Mouse (Mus musculus) limb, embryonic 14.5 days (tissue): ENCODE measurements around the gene Rabgef1. TPM values are rescaled to one million over a fixed set of nuclear protein-coding genes. Genes with fewer than 3 reads are reported as not detected.
"Not testable (repeated sequence)": the region's sequence is repeated elsewhere in the genome, so short reads cannot be mapped to it uniquely, and the experiment has no call there.

Experiments
- ATAC-seq: fragments of 200-750 bp; cut with Nextera tagmentation; 2 replicates; pipeline ENCODE4 v1.8.0; 2017; ENCODE audit warnings: low read depth, moderate number of reproducible peaks, moderate TSS enrichment; ENCODE audit not compliant: low FRiP score
- DNase-seq: peaks from one replicate; pipeline ENCODE4 v3.0.0-alpha.2; 2015; ENCODE audit warnings: low spot score
- H3K27ac ChIP-seq: fragments of 300-500 bp; sonication (generic); replicated peaks from 2 replicates; pipeline ENCODE4 v1.5.1; 2014; ENCODE audit warnings: low read depth, mild to moderate bottlenecking, low read length, moderate library complexity, mixed read lengths
- H3K27me3 ChIP-seq: fragments of 300-500 bp; sonication (generic); 2 replicates; pipeline ENCODE4 v1.6.1; 2014; ENCODE audit warnings: low read length, mixed read lengths; ENCODE audit not compliant: control insufficient read depth, insufficient read depth
- H3K36me3 ChIP-seq: fragments of 300-500 bp; sonication (generic); 2 replicates; pipeline ENCODE4 v1.6.1; 2014; ENCODE audit warnings: mild to moderate bottlenecking, low read length, moderate library complexity, mixed read lengths; ENCODE audit not compliant: control insufficient read depth, insufficient read depth
- H3K4me1 ChIP-seq: fragments of 300-500 bp; sonication (generic); 2 replicates; pipeline ENCODE4 v1.6.1; 2014; ENCODE audit warnings: antibody characterized with exemption, low read length, mixed read lengths; ENCODE audit not compliant: control insufficient read depth, insufficient read depth
- H3K4me2 ChIP-seq: fragments of 300-500 bp; sonication (generic); replicated peaks from 2 replicates; pipeline ENCODE4 v1.6.1; 2014; ENCODE audit warnings: low read depth, mild to moderate bottlenecking, low read length, moderate library complexity; ENCODE audit not compliant: severe bottlenecking
- H3K4me3 ChIP-seq: fragments of 300-500 bp; sonication (generic); replicated peaks from 2 replicates; pipeline ENCODE4 v1.5.1; 2014; ENCODE audit warnings: low read length
- H3K9ac ChIP-seq: fragments of 300-500 bp; sonication (generic); 2 replicates; pipeline ENCODE4 v1.6.1; 2014; ENCODE audit warnings: mild to moderate bottlenecking, low read depth, low read length, moderate library complexity; ENCODE audit not compliant: severe bottlenecking
- H3K9me3 ChIP-seq: fragments of 300-500 bp; sonication (generic); 2 replicates; pipeline ENCODE4 v1.6.1; 2016; ENCODE audit warnings: low read length; ENCODE audit not compliant: control insufficient read depth
- POLR2A ChIP-seq: fragments of 200-500 bp; IDR thresholded peaks from 2 replicates; pipeline ENCODE4 v1.8.0; 2012; ENCODE audit warnings: inconsistent platforms, mild to moderate bottlenecking, moderate library complexity, borderline replicate concordance; ENCODE audit not compliant: insufficient read depth, insufficient read length; ENCODE audit errors: extremely low read depth
- WGBS: fragments of 180-500 bp; shearing (Covaris S2); extraction: QIAGEN DNeasy Blood & Tissue Kit; methylation state at CpG from one replicate; pipeline ENCODE4 v1.1.7; 2014; 5-methylcytosine and 5-hydroxymethylcytosine counted together
- polyA plus RNA-seq, 2 experiments: library from polyadenylated mRNA; depleted of rRNA in 1 of 2; stranded (reverse) in 1 of 2; unstranded in 1 of 2; fragments of >200 nt; fragmentation: Nextera tagmentation in 1 of 2; extraction: Ambion mirVana in 1 of 2; gene quantifications; 2 replicates each; pipeline versions ENCODE4 v1.2.1 to v1.2.3; 2012 to 2014

Gene Rabgef1
- polyA plus RNA-seq, 2 experiments: 19.4 to 20.2 TPM

- no peak for TF ChIP-seq POLR2A
- no peak overlapping the region for H3K27ac ChIP-seq
- no peaks in the 10 kb centered on the region for H3K27me3 ChIP-seq
- 95% methylated on average over 2 of the region's 2 CpGs for WGBS
- DNase-seq (no peak), ATAC-seq (no peak)
- no peak overlapping the region for H3K4me2 ChIP-seq
- no peaks in the 10 kb centered on the region for H3K9me3 ChIP-seq
- no peak overlapping the region for H3K9ac ChIP-seq
- no peaks in the 10 kb centered on the region for H3K4me1 ChIP-seq
- no peak overlapping the region for H3K4me3 ChIP-seq
- peaks cover 94% of the 10 kb centered on the region for H3K36me3 ChIP-seq
Observed at GRCm38 (mm10) chr5:130239856-130240255, 68.3 kb downstream of the Rabgef1 start.

DNA sequence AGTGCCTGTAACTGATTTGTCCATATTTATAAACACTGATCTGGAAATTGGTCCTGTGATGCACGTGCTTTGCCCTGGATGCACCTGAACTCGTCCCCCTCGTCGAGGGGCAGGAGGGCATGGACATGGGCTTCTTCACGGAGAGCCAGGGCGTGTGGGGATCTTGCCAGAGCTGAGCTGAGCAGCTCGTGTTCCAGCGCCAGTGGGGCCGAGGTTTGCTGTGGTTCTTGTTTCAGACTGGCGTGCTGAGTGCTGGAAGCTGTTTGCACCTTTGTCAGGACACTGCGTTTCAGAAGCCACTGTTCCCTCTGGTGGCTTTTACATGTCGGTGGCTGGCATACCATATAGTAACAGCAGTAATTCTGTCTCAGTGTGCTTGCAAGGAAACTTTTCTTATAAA, 69.8 kb downstream of the Rabgef1 start:
- no peak for TF ChIP-seq POLR2A
- H3K9me3 ChIP-seq: no peaks in the 10 kb centered on the region
- no peak overlapping the region for H3K27ac ChIP-seq
- DNase-seq: no peak
- ATAC-seq: no peak
- H3K4me3 ChIP-seq: no peak overlapping the region
- H3K9ac ChIP-seq: no peak overlapping the region
- no peaks in the 10 kb centered on the region for H3K27me3 ChIP-seq
- H3K4me2 ChIP-seq: no peak overlapping the region
- 92% methylated on average over 12 of the region's 12 CpGs for WGBS
- peaks cover 95% of the 10 kb centered on the region for H3K36me3 ChIP-seq
- H3K4me1 ChIP-seq: no peaks in the 10 kb centered on the region

DNA sequence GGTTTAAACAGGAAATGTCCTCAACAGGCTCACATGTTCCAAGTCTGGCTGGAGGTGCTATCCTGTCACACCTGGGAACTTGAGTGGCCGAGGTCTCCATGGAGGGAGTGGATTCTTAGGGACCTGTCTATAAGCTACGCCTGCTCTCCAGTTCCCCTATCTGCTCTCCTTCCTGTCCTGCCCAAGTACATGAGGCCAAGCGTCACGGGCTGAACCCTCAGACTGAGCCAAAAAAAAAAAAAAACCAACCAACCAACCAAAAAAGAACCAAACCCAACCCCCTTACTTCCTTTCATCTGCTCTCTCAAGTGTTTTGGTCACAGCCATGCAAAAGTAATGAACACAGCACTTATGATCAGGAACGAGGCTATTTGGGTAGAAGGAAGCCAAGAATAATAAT, 76.2 kb downstream of the Rabgef1 start:
- Histone ChIP-seq H3K4me2 (no peak overlapping the region), H3K27me3 (no peaks in the 10 kb centered on the region), H3K9me3 (no peaks in the 10 kb centered on the region), H3K27ac (no peak overlapping the region), H3K4me3 (no peak overlapping the region), H3K9ac (no peak overlapping the region), H3K36me3 (peaks cover 96% of the 10 kb centered on the region), H3K4me1 (no peaks in the 10 kb centered on the region)
- TF ChIP-seq POLR2A: no peak
- ATAC-seq (no peak), DNase-seq (no peak)
- 84% methylated on average over 5 of the region's 5 CpGs for WGBS

DNA sequence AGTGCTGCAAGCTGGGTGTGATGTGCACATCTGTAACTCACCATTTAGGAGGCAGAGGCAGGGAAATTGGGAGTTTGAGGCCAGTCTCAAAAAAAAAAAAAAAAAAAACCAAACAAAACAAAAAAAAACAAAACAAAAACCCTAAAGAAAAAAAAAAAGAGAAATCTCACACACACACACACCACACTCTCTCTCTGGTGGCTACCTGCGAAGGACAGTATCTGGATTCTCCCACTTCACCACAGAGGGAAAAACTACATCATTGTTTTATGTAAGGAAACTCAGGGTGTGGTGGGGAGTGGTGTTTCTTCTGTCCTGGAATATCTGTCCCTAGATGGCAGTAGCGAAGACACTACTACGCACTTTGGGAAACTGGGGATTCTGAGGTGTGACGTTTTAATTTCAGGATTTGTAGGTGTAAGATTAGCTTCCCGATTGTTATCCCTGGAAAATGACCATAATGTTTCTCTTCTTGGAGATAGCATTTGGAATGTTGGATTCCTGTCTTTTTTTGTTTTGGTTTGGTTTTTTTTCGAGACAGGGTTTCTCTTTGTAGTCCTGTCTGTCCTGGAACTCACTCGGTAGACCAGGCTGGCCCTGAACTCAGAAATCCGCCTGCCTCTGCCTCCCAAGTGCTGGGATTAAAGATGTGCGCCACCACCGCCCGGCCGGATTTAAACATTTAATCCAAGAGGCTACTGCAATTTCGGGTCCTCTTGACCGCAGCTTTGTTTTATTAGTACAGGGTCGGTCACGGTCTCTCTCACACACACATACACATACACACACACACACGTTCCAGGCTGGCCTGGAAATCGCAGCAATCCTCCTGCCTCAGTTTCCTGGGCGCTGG, 82.8 kb downstream of the Rabgef1 start:
- no peak for TF ChIP-seq POLR2A
- ATAC-seq (no peak), DNase-seq (peak; percentile 76)
- WGBS: 16% methylated on average over 19 of the region's 19 CpGs
- Histone ChIP-seq H3K4me3 (peak overlapping the region; percentile 75), H3K27ac (peak overlapping the region; percentile 71), H3K9me3 (no peaks in the 10 kb centered on the region), H3K9ac (peak overlapping the region; percentile 72), H3K4me1 (peaks cover 9% of the 10 kb centered on the region), H3K36me3 (peaks cover 43% of the 10 kb centered on the region), H3K4me2 (peak overlapping the region; percentile 63), H3K27me3 (no peaks in the 10 kb centered on the region)

DNA sequence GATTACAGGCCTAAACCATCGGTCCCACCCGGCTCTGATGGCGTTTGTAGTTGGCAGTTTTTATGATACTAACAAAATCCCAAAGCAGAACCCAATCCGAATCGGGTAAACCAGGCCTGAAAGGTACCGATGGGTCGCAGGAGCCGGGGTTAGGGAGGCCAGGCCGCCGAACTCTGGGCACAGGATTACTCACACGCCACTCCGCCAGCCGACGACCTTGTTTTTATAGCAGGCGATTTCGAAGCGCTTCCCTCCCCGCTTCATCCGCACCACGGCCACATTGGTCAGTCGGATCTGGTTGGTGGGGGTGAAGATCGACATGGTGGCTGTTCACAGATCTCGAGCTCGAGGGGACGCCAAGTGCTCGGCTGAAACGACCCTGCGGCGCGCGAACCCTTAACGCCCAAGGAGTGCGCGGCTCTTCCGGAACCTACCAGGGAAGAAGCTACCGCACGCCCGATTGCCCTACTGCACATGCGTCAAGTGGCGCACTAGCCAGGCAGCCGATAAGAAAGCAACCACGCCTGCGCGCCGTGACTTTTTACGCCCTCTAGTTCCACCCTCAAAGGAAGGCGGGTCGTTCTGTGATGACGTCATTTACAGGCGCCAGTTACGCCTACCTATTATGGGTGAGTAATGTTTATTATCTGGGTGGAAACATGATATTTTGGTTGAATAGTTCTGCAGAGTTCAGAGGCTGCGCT, 83.6 kb downstream of the Rabgef1 start, which contains the start of the genes Sbds and Tyw1:
Gene Sbds, minus strand, starts transcription at position 514 of the 704 bp plus-strand sequence.
Gene Tyw1, plus strand, starts transcription at position 603 of the 704 bp plus-strand sequence.
- H3K36me3 ChIP-seq: peaks cover 36% of the 10 kb centered on the region
- peak within 1 kb of the TSS; percentile 75 for H3K4me3 ChIP-seq
- H3K4me2 ChIP-seq: peak within 1 kb of the TSS; percentile 63
- H3K27ac ChIP-seq: peak within 1 kb of the TSS; percentile 71
- peak; percentile 89 for ATAC-seq
- no peaks in the 10 kb centered on the region for H3K9me3 ChIP-seq
- H3K9ac ChIP-seq: peak within 1 kb of the TSS; percentile 72
- WGBS: under 1% methylated on average over 52 of the region's 52 CpGs
- peak; percentile 45; the same call in 1 of the 2 replicates for TF ChIP-seq POLR2A
- DNase-seq: peak; percentile 100
- H3K27me3 ChIP-seq: no peaks in the 10 kb centered on the region
- H3K4me1 ChIP-seq: peaks cover 9% of the 10 kb centered on the region

- H3K9ac ChIP-seq, H3K27ac ChIP-seq, ATAC-seq, H3K27me3 ChIP-seq, DNase-seq, H3K9me3 ChIP-seq, H3K4me1 ChIP-seq: not testable (repeated sequence)
- peak overlapping the region; percentile 63 for H3K4me2 ChIP-seq
- peaks cover 29% of the 10 kb centered on the region for H3K36me3 ChIP-seq
- 20% methylated on average over 20 of the region's 20 CpGs for WGBS
- H3K4me3 ChIP-seq: peak overlapping the region; percentile 75
Observed at GRCm38 (mm10) chr5:130255799-130256525, 84.4 kb downstream of the Rabgef1 start.
